Mouse (Mus musculus) lung, adult 2 months (tissue): ENCODE data around the gene Gm4985.

Experiments used
- CTCF ChIP-seq: fragments of 200-500 bp; IDR thresholded peaks from 2 replicates; pipeline ENCODE4 v1.5.1; 2011; ENCODE audit warnings: mild to moderate bottlenecking, low read length, control low read depth; ENCODE audit not compliant: insufficient read depth
- POLR2A ChIP-seq: fragments of 200-500 bp; IDR thresholded peaks from 2 replicates; pipeline ENCODE4 v1.6.1; 2011; ENCODE audit warnings: low read depth, mild to moderate bottlenecking, control low read depth, low read length, borderline replicate concordance; ENCODE audit errors: extremely low read depth

DNA sequence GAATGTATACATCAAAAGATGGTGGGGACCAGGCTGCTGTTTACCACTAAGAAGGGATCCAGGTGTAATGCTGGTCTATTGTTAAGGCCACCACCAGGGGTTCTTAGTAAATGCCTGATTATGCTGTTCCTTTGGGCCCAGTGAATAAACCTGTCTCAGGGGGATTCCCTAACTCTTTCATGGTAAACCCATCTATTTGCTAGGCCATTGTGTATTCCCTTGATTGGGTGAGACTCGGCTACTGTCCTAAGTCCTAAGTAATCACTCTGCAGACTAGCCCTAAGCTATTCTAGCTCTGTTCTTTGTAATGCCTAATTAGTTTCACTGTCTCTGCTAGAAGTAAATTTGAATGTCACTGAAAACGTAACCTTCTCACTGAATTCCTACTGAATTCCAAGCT, 4.6 kb downstream of the Gm4985 start:
- TF ChIP-seq POLR2A = no peak
- no peak for TF ChIP-seq CTCF
